Mouse (Mus musculus): ENCODE data around the gene Kpna7.
A peak's percentile ranks its signal among the peaks of the same experiment; 100 is the strongest.

DNA sequence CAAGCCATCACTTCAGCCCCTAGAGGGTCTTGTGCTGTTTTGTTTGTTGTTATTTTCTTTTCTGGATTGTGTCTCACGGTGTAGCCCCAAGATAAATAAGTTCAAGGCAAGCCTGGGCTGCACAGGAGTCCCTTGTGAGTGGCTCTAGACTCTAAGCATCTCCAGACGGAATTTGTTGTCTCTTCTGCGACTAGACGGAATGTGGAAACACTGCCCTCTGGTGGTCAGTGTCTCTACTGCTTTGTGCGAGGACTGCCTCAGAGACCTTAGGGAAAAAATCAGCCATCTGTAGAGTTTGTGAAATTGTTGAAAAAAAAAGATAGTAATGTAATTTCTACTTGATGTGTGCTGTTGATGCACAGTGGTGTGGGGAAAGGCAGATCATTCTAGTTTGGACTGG, 14.1 kb downstream of the Kpna7 start:
- TF ChIP-seq CTCF (IDR thresholded peaks at IDR 0.05 in 2 of 3, conservative IDR thresholded peaks at IDR 0.05 in 1 of 3; ENCODE audit: control insufficient read depth in 1 of 3, insufficient read depth in 1 of 3, low read depth in 2 of 3, low read length in 3 of 3, poor library complexity in 1 of 3, severe bottlenecking in 1 of 3) (peak; percentile 85 to 92 (median 91)), POLR2A (IDR thresholded peaks at IDR 0.05; ENCODE audit: control insufficient read depth in 1 of 2, insufficient read depth in 1 of 2, low read depth in 1 of 2, low read length in 2 of 2, poor library complexity in 1 of 2) (no peak), BHLHE40 (IDR thresholded peaks at IDR 0.05; ENCODE audit: borderline replicate concordance, low read depth, low read length) (no peak), MXI1 (IDR thresholded peaks at IDR 0.05; ENCODE audit: low read depth, low read length) (no peak), RCOR1 (IDR thresholded peaks at IDR 0.05; ENCODE audit: low read depth, low read length) (no peak), ZNF384 (IDR thresholded peaks at IDR 0.05; ENCODE audit: low read depth, low read length) (no peak), E2F4 (IDR thresholded peaks at IDR 0.05; ENCODE audit: borderline replicate concordance, low read depth, low read length) (no peak), ELF1 (IDR thresholded peaks at IDR 0.05; ENCODE audit: low read depth, low read length) (no peak)

Data from MEL (cell line).